Mouse (Mus musculus): ENCODE results near the gene Itpr2. TPM values are rescaled to one million over a fixed set of nuclear protein-coding genes. Genes with fewer than 3 reads are reported as not detected.
A peak's percentile ranks its signal among the peaks of the same experiment; 100 is the strongest.

Gene Itpr2
- total RNA-seq, 2 experiments from 2014 or later = 15.6 to 22.1 TPM

- no peak overlapping the region for H3K4me3 ChIP-seq
- no peak overlapping the region for H3K27ac ChIP-seq
- no peak for TF ChIP-seq CTCF (conservative IDR thresholded peaks at IDR 0.05)
- DNase-seq (ENCODE audit: low spot score in 2 of 2) = no peak
Observed at GRCm38 (mm10) chr6:146300961-146301360, 201.1 kb downstream of the Itpr2 start.

- no peak overlapping the region for H3K4me3 ChIP-seq
- DNase-seq (ENCODE audit: low spot score in 2 of 2) = no peak
- no peak overlapping the region for H3K27ac ChIP-seq
- peak; percentile 69 for TF ChIP-seq CTCF (conservative IDR thresholded peaks at IDR 0.05)
Observed at GRCm38 (mm10) chr6:146298712-146299111, 203.3 kb downstream of the Itpr2 start.

GRCm38 (mm10) chr6:146291036-146291435 lies 211.0 kb downstream of the Itpr2 start:
- DNase-seq (ENCODE audit: low spot score in 2 of 2) = no peak
- no peak overlapping the region for H3K4me3 ChIP-seq
- H3K27ac ChIP-seq = no peak overlapping the region
- no peak for TF ChIP-seq CTCF (conservative IDR thresholded peaks at IDR 0.05)

GRCm38 (mm10) chr6:146289801-146290200 lies 212.2 kb downstream of the Itpr2 start:
- H3K27ac ChIP-seq = no peak overlapping the region
- TF ChIP-seq CTCF (conservative IDR thresholded peaks at IDR 0.05) = no peak
- no peak overlapping the region for H3K4me3 ChIP-seq
- no peak for DNase-seq (ENCODE audit: low spot score in 2 of 2)

- no peak for TF ChIP-seq CTCF (conservative IDR thresholded peaks at IDR 0.05)
- H3K27ac ChIP-seq = no peak overlapping the region
- no peak overlapping the region for H3K4me3 ChIP-seq
Observed at GRCm38 (mm10) chr6:146288266-146288665, 213.8 kb downstream of the Itpr2 start.

GRCm38 (mm10) chr6:146284921-146285565 lies 217.0 kb downstream of the Itpr2 start:
- TF ChIP-seq CTCF (conservative IDR thresholded peaks at IDR 0.05) = no peak
- Histone ChIP-seq H3K27ac (peak overlapping the region; percentile 40; the same call in 1 of the 2 replicates), H3K4me3 (no peak overlapping the region)
- no peak for DNase-seq (ENCODE audit: low spot score in 2 of 2)

More at GRCm38 (mm10) chr6:146288266-146288665, 213.8 kb downstream of the Itpr2 start:
- no peak for DNase-seq (ENCODE audit: low spot score in 2 of 2)

GRCm38 (mm10) chr6:146283981-146284380 lies 218.0 kb downstream of the Itpr2 start:
- no peak overlapping the region for H3K4me3 ChIP-seq
- peak overlapping the region; percentile 40; the same call in 1 of the 2 replicates for H3K27ac ChIP-seq
- DNase-seq (ENCODE audit: low spot score in 2 of 2) = no peak
- no peak for TF ChIP-seq CTCF (conservative IDR thresholded peaks at IDR 0.05)

GRCm38 (mm10) chr6:146282061-146282659 lies 219.9 kb downstream of the Itpr2 start:
- no peak overlapping the region for H3K4me3 ChIP-seq
- TF ChIP-seq CTCF (conservative IDR thresholded peaks at IDR 0.05) = no peak
- H3K27ac ChIP-seq = no peak overlapping the region
- peak; percentile 73 to 87 for DNase-seq (ENCODE audit: low spot score in 2 of 2)

- H3K27ac ChIP-seq = no peak overlapping the region; the same call in 1 of the 2 replicates
- peak; percentile 48 to 58 for DNase-seq (ENCODE audit: low spot score in 2 of 2)
- peak; percentile 81 for TF ChIP-seq CTCF (conservative IDR thresholded peaks at IDR 0.05)
- H3K4me3 ChIP-seq = no peak overlapping the region
Observed at GRCm38 (mm10) chr6:146281176-146281899, 220.7 kb downstream of the Itpr2 start.

GRCm38 (mm10) chr6:146273256-146273655 lies 228.8 kb downstream of the Itpr2 start:
- H3K4me3 ChIP-seq = no peak overlapping the region
- no peak for DNase-seq (ENCODE audit: low spot score in 2 of 2)
- no peak overlapping the region for H3K27ac ChIP-seq
- peak; percentile 37; the same call in 1 of the 2 replicates for TF ChIP-seq CTCF (conservative IDR thresholded peaks at IDR 0.05)

GRCm38 (mm10) chr6:146272253-146273036 lies 229.6 kb downstream of the Itpr2 start:
- Histone ChIP-seq H3K4me3 (no peak overlapping the region), H3K27ac (peak overlapping the region; percentile 71; the same call in 1 of the 2 replicates)
- peak; percentile 96 for TF ChIP-seq CTCF (conservative IDR thresholded peaks at IDR 0.05)
- peak; percentile 57 to 79 for DNase-seq (ENCODE audit: low spot score in 2 of 2)

- peak; percentile 52 to 71 for DNase-seq (ENCODE audit: low spot score in 2 of 2)
- Histone ChIP-seq H3K27ac (peak overlapping the region; percentile 71), H3K4me3 (no peak overlapping the region)
- TF ChIP-seq CTCF (conservative IDR thresholded peaks at IDR 0.05) = no peak
Observed at GRCm38 (mm10) chr6:146270776-146271533, 231.1 kb downstream of the Itpr2 start.

Measured in layer of hippocampus, adult 2 months (tissue).